Mouse (Mus musculus) liver, adult 2 months (tissue): Measurements from ENCODE around the gene Sap30. TPM values are rescaled to one million over a fixed set of nuclear protein-coding genes. Genes with fewer than 3 reads are reported as not detected.
A peak's percentile ranks its signal among the peaks of the same experiment; 100 is the strongest.
"Not testable (repeated sequence)": the region's sequence is repeated elsewhere in the genome, so short reads cannot be mapped to it uniquely, and the experiment has no call there.

Source experiments
- DNase-seq: peaks from one replicate; pipeline ENCODE4 v3.0.0-alpha.2; 2011; ENCODE audit warnings: low read depth, low spot score; ENCODE audit errors: extremely low read depth
- H3K27ac ChIP-seq: fragments of 200-500 bp; replicated peaks from 2 replicates; pipeline ENCODE4 v1.5.1; 2012; ENCODE audit warnings: low read depth, mild to moderate bottlenecking, control low read depth, inconsistent platforms, low read length; ENCODE audit not compliant: insufficient read depth
- H3K27me3 ChIP-seq: fragments of 200-500 bp; 2 replicates; pipeline ENCODE4 v1.6.1; 2012; ENCODE audit warnings: mild to moderate bottlenecking, moderate library complexity, low read length, inconsistent platforms; ENCODE audit not compliant: control insufficient read depth, insufficient read depth
- H3K36me3 ChIP-seq: fragments of 200-500 bp; 2 replicates; pipeline ENCODE4 v1.6.1; 2012; ENCODE audit warnings: low read length, inconsistent platforms; ENCODE audit not compliant: control insufficient read depth, insufficient read depth
- H3K4me1 ChIP-seq: fragments of 200-500 bp; 2 replicates; pipeline ENCODE4 v1.6.1; 2011; ENCODE audit warnings: low read length; ENCODE audit not compliant: control insufficient read depth, insufficient read depth
- H3K4me3 ChIP-seq: fragments of 200-500 bp; 2 replicates; pipeline ENCODE4 v1.5.1; 2011; ENCODE audit warnings: low read depth, mild to moderate bottlenecking, control low read depth, low read length, moderate library complexity; ENCODE audit not compliant: insufficient read depth
- H3K79me2 ChIP-seq: fragments of 200-500 bp; 2 replicates; pipeline ENCODE4 v1.6.1; 2012; ENCODE audit warnings: inconsistent platforms, mild to moderate bottlenecking, low read length, moderate library complexity; ENCODE audit not compliant: control insufficient read depth, insufficient read depth
- H3K9ac ChIP-seq: fragments of 200-500 bp; 2 replicates; pipeline ENCODE4 v1.6.1; 2012; ENCODE audit warnings: low read depth, mild to moderate bottlenecking, control low read depth, inconsistent platforms, low read length
- CTCF ChIP-seq: fragments of 200-500 bp; IDR thresholded peaks from 2 replicates; pipeline ENCODE4 v1.5.1; 2011; ENCODE audit warnings: low read depth, low read length, control low read depth
- POLR2A ChIP-seq: fragments of 200-500 bp; IDR thresholded peaks from 2 replicates; pipeline ENCODE4 v1.6.1; 2011; ENCODE audit warnings: low read length, control low read depth; ENCODE audit not compliant: insufficient read depth; ENCODE audit errors: extremely low read depth
- WGBS: fragments of 180-500 bp; shearing (Covaris S2); methylation state at CpG from one replicate; pipeline ENCODE4 v1.1.7; 2018; 5-methylcytosine and 5-hydroxymethylcytosine counted together
- polyA plus RNA-seq: library from polyadenylated mRNA; depleted of rRNA; stranded (reverse); fragments of >200 nt; gene quantifications from 2 replicates; pipeline ENCODE4 v1.2.3, GENCODE M21; 2012
- total RNA-seq: library from RNA; depleted of rRNA; stranded (reverse); fragments of >200 nt; gene quantifications from 2 replicates; pipeline ENCODE4 v1.2.3, GENCODE M21; 2014

Sap30 gene
- total and polyA plus RNA-seq, 2 experiments: 3.5 to 5.6 TPM

DNA sequence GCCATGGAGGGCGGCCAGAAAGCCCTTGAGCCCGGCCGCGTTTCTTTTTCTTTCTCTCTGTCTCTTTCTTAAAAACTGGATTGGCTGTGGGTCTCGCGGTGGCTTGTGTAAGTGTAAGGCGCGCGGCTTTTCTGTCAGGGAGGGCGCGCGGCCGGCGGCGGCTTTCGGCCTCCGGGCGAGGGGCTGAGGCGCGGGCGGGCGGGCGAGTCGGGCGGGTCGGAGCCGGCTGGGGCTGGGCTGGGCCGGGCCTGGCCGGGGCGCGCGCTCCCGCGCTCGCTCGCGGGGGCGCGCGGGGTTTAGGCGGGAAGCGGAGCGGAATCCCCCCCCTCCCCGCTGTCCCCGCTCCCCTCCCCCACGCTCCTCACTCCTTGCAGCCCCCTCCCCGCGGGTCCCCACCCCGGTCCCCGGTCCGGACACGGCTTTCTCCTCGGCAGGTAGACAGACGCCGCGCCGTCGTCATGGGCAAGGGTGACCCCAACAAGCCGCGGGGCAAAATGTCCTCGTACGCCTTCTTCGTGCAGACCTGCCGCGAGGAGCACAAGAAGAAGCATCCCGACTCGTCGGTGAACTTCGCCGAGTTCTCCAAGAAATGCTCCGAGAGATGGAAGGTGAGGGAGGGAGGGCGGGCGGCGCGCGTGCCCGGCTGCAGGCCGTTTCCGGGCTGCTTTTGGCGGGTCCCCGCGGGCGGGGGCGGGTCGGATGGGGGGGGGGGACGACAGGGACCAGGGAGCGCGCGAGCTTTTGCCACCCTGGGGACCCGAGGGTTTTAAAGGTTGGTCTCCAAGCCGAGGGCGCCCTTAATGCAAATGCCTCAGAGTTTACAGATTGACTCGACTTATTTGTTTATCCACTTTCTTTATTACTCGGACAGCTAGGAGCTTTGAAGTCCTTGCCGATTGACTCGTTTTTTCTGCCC is 24.7 kb upstream of the Sap30 start:
- H3K4me3 ChIP-seq: peak overlapping the region; percentile 89
- H3K36me3 ChIP-seq: peaks cover 5% of the 10 kb centered on the region
- WGBS: 1% methylated on average over 93 of the region's 96 CpGs
- no peak for TF ChIP-seq POLR2A
- TF ChIP-seq CTCF: no peak
- no peaks in the 10 kb centered on the region; the same call in 1 of the 2 replicates for H3K4me1 ChIP-seq
- no peaks in the 10 kb centered on the region for H3K27me3 ChIP-seq
- H3K9ac ChIP-seq: peak overlapping the region; percentile 96
- no peak for DNase-seq
- H3K27ac ChIP-seq: peak overlapping the region; percentile 92
- H3K79me2 ChIP-seq: no peaks in the 10 kb centered on the region

DNA sequence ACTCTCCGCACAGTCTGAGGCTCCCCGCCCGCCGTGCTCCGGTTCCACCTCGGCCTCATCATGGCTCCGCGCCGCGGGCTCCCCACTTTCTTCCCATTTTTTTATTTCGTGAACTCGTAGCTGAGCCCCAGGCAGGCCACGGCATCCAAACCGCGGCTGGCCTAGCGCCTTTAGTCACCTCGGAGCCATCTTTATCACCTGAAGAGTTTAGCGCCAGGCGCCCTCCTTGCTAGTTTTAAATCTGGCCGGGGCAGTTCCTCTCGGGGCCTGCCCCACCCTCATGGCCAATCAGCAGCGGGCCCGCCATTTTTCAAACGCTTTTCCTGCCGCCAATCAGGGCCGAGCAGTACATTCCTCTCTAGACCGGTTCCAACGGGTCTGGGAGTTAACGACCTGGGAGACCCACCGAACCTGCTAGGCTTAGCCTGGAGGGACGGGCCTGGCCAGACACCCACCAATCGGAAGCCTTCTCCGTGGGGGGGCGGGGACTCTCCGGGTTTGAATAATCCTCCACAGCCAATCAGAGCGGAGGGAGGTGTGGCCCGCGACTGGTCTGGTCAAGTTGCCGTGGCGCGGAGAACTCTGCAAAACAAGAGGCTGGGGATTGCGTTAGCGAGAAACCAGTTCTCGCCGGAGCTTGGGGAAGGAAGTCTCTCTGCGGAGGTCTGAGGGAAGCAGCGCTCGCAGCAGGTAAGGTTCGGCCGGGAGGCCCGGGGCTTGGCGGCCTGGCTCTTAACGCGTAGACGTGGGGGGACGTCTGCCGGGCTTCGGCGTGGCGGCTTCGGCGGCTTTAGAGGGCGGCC is 23.9 kb upstream of the Sap30 start, which contains the start of gene Hmgb2:
Gene Hmgb2 (plus strand): TSS at position 592 of the 803 bp plus-strand sequence.
- DNase-seq: peak; percentile 96
- TF ChIP-seq CTCF: no peak
- TF ChIP-seq POLR2A: peak; percentile 79
- under 1% methylated on average over 63 of the region's 63 CpGs for WGBS
- Histone ChIP-seq H3K4me1 (no peaks in the 10 kb centered on the region; the same call in 1 of the 2 replicates), H3K4me3 (peak within 1 kb of the TSS; percentile 89), H3K27ac (peak within 1 kb of the TSS; percentile 92), H3K9ac (peak within 1 kb of the TSS; percentile 96), H3K79me2 (no peaks in the 10 kb centered on the region), H3K27me3 (no peaks in the 10 kb centered on the region), H3K36me3 (peaks cover 5% of the 10 kb centered on the region)

DNA sequence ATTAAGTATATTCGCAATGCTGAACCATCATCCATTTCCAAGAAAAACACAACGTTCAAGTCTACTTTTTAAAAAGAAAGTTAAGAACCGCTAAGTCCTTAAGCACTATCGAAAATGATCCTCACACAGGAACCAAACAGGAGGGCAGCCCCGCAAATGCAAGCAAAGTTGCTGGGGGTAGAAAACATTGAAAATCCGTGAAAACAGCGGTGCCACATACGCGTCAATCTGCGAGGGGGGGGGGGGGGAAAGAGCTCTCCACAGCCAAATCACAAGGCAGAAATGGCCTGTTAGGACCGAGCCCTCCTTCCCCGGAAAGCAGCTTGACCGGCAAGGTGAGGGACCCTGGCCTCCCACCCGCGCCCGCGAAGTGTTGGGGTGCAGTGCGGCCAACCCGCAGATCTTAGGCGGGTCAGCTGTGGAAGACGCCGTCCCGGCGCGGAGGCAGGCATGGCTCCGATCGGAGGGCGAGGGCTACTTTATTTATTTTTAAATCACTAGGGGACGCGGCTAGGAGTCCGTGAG is 23.2 kb upstream of the Sap30 start:
- peak overlapping the region; percentile 80 for H3K4me3 ChIP-seq
- TF ChIP-seq POLR2A (no peak), CTCF (no peak)
- no peaks in the 10 kb centered on the region for H3K79me2 ChIP-seq
- no peaks in the 10 kb centered on the region; the same call in 1 of the 2 replicates for H3K4me1 ChIP-seq
- no peaks in the 10 kb centered on the region for H3K27me3 ChIP-seq
- DNase-seq: no peak
- no peak overlapping the region for H3K27ac ChIP-seq
- H3K36me3 ChIP-seq: peaks cover 5% of the 10 kb centered on the region
- 3% methylated on average over 31 of the region's 31 CpGs for WGBS
- peak overlapping the region; percentile 73 for H3K9ac ChIP-seq

DNA sequence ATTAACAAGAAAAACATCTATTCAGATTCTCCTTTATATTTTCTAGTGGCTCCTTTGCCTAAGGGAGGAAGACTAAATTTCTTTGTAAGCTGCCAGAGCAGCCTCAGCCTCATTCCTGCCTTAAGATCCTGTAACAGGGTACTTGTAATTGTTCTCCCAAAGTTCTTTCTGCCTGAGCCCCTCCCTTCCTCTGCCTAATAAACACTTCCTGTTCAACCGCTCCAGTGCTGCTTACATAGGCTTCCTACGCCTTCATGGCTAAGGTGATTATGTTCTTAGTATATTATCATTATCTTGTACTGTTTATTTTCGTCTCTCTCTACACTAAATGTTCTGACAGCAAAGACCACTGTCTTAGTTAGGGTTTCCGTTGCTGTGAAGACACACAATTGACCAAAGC is 21.0 kb upstream of the Sap30 start:
- Histone ChIP-seq H3K79me2 (peaks cover 3% of the 10 kb centered on the region; the same call in 1 of the 2 replicates), H3K9ac (no peak overlapping the region), H3K36me3 (peaks cover 4% of the 10 kb centered on the region), H3K4me3 (no peak overlapping the region), H3K27me3 (no peaks in the 10 kb centered on the region), H3K4me1 (no peaks in the 10 kb centered on the region; the same call in 1 of the 2 replicates), H3K27ac (no peak overlapping the region)
- DNase-seq: no peak
- WGBS: 81% methylated on average over 4 of the region's 4 CpGs
- TF ChIP-seq CTCF (no peak), POLR2A (no peak)

DNA sequence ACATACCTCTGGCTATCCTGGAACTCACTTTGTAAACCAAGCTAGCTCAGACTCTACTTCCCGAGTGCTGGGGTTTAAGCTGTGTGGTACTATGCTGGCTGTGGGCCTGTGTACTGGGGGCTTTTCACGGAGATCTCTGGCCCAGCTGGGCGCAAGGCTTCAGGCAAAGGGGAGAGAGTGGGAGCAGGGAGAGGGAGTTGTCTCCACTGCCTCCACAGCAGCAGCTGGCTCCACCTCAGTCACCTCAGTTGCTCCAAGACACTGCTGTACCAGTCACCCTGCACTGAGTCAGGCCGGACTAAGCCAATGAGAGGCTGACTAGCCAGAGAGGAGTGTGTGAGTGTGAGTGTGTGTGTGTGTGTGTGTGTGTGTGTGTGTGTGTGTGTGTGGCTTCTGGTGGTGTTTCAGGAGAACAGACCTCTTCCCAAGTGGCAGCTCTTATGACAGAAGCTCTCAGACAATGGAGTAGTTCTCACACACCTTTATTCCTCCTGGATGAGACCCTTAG is 19.9 kb upstream of the Sap30 start:
- no peak for DNase-seq
- 88% methylated on average over 4 of the region's 4 CpGs for WGBS
- Histone ChIP-seq H3K4me1 (no peaks in the 10 kb centered on the region; the same call in 1 of the 2 replicates), H3K27me3 (no peaks in the 10 kb centered on the region), H3K79me2 (peaks cover 3% of the 10 kb centered on the region; the same call in 1 of the 2 replicates), H3K36me3 (no peaks in the 10 kb centered on the region), H3K27ac (no peak overlapping the region), H3K9ac (no peak overlapping the region), H3K4me3 (no peak overlapping the region)
- TF ChIP-seq POLR2A: no peak
- no peak for TF ChIP-seq CTCF

DNA sequence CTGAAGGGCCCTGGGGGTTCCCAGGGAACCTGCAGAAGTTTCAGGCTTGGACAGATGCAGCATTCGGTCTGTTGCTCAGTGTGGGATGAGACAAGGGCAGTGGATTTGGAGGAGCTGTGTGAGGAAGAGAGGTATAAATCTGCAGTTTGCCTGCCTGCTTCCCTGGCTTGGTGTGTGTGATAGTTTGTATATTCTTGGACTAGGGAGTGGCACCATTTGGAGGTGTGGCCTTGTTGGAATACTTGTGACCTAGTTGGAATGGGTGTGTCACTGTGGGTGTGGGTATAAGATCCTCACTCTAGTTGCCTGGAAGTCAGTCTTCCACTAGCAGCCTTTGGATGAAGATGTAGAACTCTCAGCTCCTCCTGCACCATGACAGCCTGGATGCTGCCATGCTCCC is 17.8 kb upstream of the Sap30 start:
- H3K4me3 ChIP-seq, H3K79me2 ChIP-seq, H3K27me3 ChIP-seq, DNase-seq, H3K4me1 ChIP-seq, H3K27ac ChIP-seq, H3K36me3 ChIP-seq, H3K9ac ChIP-seq: not testable (repeated sequence)
- 84% methylated on average over 1 of the region's 1 CpGs for WGBS
